Mouse (Mus musculus) brown adipose tissue, adult 24 weeks (tissue): Measurements from ENCODE around the gene Nob1. TPM values are rescaled to one million over a fixed set of nuclear protein-coding genes. Genes with fewer than 3 reads are reported as not detected.

Experiments used
- H3K27ac ChIP-seq: fragments of 200-500 bp; replicated peaks from 2 replicates; pipeline ENCODE4 v1.5.1; 2012; ENCODE audit warnings: low read depth, mild to moderate bottlenecking, low read length
- H3K4me1 ChIP-seq: fragments of 200-500 bp; 2 replicates; pipeline ENCODE4 v1.6.1; 2012; ENCODE audit warnings: low read length, mixed read lengths; ENCODE audit not compliant: control insufficient read depth, insufficient read depth, insufficient read length
- H3K4me3 ChIP-seq: fragments of 200-500 bp; 2 replicates; pipeline ENCODE4 v1.5.1; 2012; ENCODE audit warnings: low read depth, mild to moderate bottlenecking, low read length, moderate library complexity; ENCODE audit not compliant: insufficient read depth
- polyA plus RNA-seq: library from polyadenylated mRNA; stranded (reverse); fragments of >200 nt; gene quantifications from 2 replicates; pipeline ENCODE4 v1.2.4, GENCODE M21; 2012; ENCODE audit not compliant: missing spikeins, insufficient read depth, insufficient read length

Nob1 gene
- polyA plus RNA-seq = 11.1 and 13.4 TPM in 2 replicates

DNA sequence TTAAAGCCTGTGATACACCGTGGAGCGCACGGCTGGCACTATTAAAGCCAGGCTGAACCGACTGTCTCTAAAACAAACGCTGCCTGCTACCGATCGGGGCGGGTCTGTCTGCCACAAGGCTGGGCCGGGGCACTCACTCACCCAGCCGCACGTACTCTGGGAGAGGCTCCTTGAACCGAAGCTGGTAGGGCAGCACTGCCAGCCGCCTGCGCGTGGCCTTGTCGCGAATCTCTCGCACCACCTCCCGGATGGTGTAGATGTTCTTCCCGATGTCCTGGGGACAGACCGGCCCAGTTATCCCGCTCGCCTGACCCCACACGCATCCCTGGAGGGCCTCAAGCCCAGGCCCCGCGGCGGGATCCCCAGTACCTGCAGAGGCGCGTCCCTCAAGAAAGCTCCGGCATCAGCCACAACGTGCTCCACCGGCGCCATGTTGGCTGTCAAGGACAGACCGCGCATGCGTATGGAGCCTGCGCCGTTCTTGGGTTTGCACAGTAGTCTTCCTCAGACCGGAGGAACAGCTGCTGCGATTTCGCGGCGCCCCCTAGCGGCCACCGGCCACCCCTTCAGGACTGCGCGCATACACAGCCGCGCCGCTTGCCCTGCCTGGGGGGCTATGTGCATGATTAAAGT lies at the start of gene Nob1:
TSS of gene Nob1 (minus strand) at position 455 of the 633 bp plus-strand sequence.
- H3K27ac ChIP-seq = no peak within 1 kb of the TSS
- H3K4me3 ChIP-seq = peak within 1 kb of the TSS; percentile 90
- H3K4me1 ChIP-seq = no peaks in the 10 kb centered on the region

DNA sequence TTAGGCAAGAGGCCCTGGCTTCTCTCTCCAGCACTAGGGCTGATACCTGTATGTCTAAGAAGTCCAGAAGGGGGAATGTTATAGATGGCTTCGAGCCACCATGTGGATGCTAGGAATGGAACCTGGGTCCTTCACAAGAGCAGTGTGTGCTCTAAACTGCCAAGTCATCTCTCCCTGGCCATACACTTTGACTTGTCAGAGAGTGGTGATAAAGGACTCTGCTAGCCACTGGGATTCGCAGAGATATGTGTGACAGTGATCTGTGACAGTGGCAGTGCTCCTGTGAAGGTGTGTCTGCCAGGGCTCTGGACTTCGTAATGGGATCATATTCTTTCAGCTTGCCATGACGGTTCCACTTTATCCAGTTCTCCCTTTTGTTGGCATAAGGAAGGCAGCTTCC lies 48.5 kb upstream of the Nob1 start:
- H3K27ac ChIP-seq = no peak overlapping the region
- H3K4me3 ChIP-seq = no peak overlapping the region
- 0 out of 2 replicates have a peak, but pooled peaks cover 3% of the 10 kb centered on the region for H3K4me1 ChIP-seq

DNA sequence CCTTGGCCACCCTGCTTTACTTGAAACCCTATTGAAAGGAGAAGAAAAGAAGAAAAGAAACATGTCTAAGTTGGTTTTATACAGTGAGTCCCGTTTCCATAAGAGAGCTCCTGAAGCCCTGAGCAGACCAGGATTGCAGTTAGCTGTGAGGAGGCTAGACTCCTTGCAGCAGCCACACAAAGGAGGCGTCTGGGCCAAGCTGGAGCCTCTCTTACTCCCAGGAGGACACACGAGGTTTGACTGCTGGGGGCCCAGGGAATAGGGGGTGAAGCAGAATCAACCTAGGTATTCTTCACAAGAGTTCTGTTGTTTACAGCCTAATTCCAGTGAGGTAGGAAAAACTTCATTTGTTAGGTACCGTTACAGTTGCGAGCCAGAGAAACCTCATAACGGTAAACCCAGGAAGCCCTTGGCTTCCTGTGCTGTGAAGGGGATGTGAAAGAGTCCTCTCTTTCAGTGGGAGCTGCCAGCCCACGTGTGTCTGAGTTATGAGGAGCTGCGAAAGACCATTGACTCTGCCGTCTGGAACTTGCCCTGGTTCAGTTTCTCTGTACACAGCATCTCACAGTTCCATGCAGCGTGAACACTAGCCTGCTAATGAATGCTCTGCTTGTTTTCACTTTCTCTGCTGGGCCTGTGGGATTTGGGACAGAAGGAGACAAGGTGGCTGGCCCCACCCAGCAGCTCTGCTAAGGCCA lies 47.7 kb upstream of the Nob1 start:
- H3K27ac ChIP-seq = no peak overlapping the region
- H3K4me3 ChIP-seq = no peak overlapping the region
- 0 out of 2 replicates have a peak, but pooled peaks cover 3% of the 10 kb centered on the region for H3K4me1 ChIP-seq

DNA sequence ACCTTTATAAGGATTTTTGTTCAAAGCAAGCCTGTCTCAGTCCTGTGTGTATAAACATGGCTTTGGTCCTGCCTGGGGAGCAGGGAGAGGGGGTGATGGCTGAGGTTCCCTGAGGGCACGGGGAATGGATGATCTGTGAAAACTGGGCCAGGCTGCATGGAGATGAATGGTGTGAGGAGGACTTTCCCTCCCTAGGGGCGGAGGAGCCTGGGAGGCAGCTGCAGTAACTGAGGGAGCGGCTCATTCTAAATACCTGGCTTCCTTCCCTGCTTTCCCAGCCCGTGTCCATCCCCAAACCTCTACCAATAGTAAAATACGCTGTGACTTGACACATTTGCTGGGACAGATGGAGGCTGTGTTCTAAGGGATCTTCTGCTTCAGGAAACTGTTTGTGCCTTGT lies 45.5 kb upstream of the Nob1 start:
- no peak overlapping the region for H3K4me3 ChIP-seq
- no peak overlapping the region for H3K27ac ChIP-seq
- H3K4me1 ChIP-seq = 0 out of 2 replicates have a peak, but pooled peaks cover 3% of the 10 kb centered on the region

DNA sequence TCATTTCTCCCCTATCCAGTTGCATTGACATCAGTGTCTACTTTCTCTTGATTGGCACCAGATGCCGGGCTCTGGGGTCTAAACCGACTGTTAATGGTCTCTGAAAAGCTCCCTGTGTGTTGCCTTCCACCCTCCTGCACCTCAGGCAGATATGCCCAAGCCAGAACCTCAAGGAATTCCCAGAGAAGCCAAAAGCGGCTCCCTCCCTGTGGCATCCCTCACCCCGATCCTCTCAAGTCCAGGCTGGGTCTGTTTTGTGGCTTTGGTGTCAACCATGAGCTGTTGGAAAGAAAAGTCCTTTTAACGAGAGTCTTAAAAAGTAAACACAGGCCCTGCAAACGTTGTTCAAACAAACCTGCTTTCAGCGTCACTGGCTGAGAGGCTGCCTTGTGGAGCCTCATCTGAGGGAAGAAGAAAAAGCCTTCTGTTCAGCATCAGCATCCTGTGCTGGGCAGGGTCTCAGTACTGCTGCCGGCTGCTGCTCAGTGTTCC lies 44.0 kb upstream of the Nob1 start:
- Histone ChIP-seq H3K4me1 (0 out of 2 replicates have a peak, but pooled peaks cover 3% of the 10 kb centered on the region), H3K27ac (no peak overlapping the region), H3K4me3 (no peak overlapping the region)

DNA sequence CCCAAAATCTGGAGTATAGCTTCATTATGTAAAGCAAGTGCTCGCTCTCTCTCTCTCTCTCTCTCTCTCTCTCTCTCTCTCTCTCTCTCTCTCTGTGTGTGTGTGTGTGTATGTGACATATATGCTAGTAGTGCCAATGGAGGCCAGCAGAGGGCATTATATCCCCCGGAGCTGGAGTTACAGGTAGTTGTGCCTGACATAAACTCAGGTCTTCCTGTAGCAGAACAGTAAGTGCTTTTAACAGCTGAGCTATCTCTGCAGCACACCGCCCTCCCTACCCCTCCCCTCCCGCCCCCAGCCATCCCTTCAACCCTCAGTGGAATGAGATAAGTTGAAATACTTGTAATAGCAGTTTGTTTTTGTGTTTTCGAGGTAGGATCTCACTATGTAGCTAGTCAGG lies 41.8 kb upstream of the Nob1 start:
- H3K4me1 ChIP-seq = no peaks in the 10 kb centered on the region
- no peak overlapping the region for H3K4me3 ChIP-seq
- H3K27ac ChIP-seq = no peak overlapping the region

DNA sequence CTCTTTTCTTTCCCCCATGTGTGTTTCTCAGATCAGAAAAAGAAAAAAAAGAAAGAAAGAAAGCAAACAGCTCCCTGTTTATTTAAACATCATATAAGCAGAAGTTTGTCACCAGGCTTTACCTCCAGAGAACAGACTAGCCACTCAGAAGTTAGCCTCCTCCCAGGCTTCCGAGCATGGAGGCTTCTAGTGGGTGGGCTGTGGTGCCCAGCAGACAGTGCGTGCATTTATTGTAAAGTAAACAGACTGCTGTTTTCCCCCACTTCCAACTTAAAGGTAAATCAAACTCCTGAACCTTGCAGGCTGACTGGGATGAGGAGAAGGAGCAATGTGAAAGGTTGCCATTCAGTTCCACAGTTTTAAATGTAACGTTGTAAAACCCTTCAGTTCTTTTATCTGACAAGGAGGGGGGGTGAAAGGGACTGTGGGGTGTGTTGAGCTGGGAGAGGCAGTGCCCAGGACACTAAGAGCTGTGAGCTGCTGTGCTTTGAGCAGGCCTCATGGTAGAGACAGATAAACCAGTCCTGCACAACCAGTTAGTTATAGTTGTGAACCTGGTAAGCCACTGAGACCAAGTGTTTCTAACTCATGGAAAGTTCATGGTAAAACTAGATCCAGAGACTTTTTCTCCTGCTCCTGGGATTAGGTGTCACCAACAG lies 40.6 kb upstream of the Nob1 start:
- H3K4me3 ChIP-seq = no peak overlapping the region
- no peak overlapping the region for H3K27ac ChIP-seq
- H3K4me1 ChIP-seq = no peaks in the 10 kb centered on the region

DNA sequence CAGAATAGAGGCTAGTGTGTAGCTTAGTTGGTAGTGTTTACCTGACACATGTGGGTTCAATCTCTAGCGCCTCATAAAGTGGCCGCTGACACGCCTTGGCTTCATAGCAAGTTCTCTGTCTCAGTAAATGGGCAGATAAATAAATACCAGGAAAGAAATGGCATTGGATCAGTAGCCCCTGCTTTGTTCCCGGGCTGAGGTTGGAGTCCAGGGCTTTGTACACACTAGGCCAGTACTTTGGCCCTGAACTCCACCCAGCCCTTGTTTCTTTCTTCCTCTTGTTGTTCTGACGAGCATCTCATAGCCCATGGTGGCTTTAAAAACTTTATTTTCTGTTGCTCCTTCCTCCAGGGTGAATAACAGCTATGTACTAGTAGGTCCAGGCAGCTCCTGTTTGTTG lies 37.6 kb upstream of the Nob1 start:
- Histone ChIP-seq H3K4me1 (no peaks in the 10 kb centered on the region), H3K27ac (no peak overlapping the region), H3K4me3 (no peak overlapping the region)

DNA sequence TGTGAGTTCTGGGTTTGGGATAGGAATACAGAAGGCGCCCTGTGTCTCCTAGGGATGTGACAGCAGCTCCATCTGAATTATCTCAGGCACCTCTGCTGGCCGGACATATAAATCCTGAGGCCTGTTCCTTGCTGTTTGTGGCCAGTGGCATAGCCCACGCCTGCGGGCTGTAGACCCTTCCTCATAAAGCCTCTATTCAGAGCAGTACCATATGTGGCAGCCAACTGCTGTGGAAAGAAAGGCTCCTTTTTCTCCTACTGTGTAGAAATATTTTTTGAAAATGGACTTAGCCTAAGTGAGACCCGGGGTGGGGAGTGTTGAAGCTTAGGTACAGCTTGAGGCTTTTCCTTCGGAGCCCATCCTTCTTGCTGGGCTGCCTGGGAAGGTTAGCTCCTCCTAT lies 33.4 kb upstream of the Nob1 start:
- Histone ChIP-seq H3K4me3 (no peak overlapping the region), H3K4me1 (no peaks in the 10 kb centered on the region), H3K27ac (no peak overlapping the region)

DNA sequence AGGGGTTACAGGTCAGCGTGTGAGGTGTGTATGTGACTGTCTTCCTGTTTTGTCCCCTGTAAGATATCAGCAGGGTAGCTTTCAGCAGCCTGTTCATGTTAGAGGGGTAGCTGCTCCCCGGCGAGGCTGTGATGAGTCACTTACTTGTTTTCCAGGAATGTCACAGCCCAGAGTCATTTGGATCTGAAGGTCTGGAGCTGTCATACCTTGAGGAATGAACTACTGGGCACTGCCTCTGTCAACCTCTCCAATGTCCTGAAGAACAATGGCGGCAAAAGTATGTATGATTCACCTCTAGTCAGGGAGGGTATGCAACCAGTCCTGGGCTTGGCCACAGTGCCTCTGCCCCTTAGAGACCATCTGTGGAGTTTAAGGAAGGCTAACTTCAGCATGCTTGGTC lies 32.9 kb upstream of the Nob1 start:
- Histone ChIP-seq H3K4me1 (no peaks in the 10 kb centered on the region), H3K27ac (no peak overlapping the region), H3K4me3 (no peak overlapping the region)

DNA sequence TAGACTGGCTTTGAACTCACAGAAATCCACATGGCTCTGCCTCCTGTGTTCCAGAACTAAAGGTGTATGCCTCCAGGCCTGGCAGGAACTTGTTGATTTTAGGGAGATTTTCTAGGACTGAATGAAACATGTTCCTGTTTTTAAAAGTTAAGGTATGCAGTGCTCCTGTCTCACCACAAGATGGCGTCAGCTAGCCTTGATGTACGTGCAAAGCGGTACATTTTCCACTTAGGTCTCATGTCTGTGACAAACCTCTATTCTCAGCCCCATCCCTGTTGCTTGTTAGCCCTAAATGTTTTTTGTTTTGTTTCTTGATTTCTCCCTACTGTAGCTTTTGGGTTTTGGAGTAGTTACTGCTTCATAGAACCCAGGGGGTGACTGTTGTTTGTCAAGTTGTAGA lies 30.4 kb upstream of the Nob1 start:
- no peak overlapping the region for H3K27ac ChIP-seq
- no peaks in the 10 kb centered on the region for H3K4me1 ChIP-seq
- no peak overlapping the region for H3K4me3 ChIP-seq

DNA sequence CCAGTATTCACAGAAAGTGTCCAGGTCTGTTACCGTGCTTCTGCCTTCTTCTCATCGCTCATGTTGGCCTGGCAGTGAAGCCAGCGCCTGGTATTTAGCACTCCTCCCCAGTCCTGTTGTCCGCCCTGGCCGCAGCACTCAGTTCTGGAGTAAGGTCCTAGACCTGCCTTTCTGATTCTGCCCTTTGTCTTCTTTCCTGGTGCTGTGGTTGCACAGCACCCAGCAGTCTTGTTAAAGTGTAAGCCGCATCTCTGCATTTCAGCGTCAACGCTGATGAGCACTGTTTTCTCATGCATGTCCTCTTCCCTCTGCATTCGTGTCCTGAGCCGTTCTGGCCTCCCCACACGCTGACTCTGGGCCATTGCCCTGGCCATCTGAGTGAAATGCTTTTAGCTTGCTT lies 28.5 kb upstream of the Nob1 start:
- Histone ChIP-seq H3K4me1 (0 out of 2 replicates have a peak, but pooled peaks cover 4% of the 10 kb centered on the region), H3K4me3 (no peak overlapping the region), H3K27ac (no peak overlapping the region)

DNA sequence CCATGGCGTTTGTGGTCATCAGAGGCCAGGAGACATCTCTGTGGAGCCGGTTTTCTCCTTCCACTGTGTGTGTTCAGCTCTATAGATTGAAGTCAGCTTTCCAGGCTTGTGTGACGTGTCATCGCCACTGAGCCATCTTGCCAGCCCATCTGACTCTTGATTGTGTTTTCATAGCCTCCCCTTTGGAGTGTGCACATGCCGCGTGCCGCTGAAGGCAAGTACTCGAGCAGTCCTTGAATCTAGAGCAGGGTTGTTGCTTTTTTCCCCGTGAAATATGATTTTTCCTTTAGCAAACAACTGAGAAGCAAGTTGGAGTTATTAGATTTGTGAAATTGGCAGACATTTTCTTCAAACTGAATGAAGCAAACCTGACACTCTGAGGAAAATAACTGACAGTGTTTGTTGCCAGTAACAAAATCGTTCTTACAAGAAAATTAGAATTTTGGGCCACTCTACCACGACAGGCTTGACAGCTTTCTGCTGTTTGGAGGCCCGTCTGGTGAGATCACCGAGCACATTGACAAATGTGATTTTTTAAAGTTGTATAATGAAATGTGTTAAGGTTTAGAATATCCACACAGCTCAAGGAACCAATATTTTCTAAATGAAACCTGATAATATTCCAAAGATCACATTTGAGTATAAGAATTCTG lies 26.7 kb upstream of the Nob1 start:
- Histone ChIP-seq H3K4me3 (no peak overlapping the region), H3K27ac (no peak overlapping the region), H3K4me1 (0 out of 2 replicates have a peak, but pooled peaks cover 4% of the 10 kb centered on the region)

DNA sequence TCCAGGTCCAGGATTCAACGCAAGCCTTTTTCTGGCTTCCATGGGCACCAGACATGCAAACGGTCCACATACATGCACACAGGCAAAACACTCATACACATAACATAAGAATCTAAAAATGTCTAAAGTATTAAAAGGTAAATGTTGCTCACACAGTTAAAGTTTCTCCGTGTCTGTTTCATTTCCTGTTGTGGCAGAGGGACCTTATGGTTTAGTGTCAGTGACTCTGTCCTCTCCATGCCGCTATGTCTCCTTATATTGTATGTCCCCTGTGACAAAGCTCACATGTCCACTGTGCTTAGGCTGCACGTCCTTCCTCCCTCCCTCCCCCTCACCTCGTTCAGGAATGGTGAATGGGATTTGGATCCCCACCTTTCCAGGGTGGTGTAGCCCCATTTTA lies 24.8 kb upstream of the Nob1 start:
- H3K4me3 ChIP-seq = no peak overlapping the region
- H3K27ac ChIP-seq = no peak overlapping the region
- 0 out of 2 replicates have a peak, but pooled peaks cover 4% of the 10 kb centered on the region for H3K4me1 ChIP-seq

DNA sequence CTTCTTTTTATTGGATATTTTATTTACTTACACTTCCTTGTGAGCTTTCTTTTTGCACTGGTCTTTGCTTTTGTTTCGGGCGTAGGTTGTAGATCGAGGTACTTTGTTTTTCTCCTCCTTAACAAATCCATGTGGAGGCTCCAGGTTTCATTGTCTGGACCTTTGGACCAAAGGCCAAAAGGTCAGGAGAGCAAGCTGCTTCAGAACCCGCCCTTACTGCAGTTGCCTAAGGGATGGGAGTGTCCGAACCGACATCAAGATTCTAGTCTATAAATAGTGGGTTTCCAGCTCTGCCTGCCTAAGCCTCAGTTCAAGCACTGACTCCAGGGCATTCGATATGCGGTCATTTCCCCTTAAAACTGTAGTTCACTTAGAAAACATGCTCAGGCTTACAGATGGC lies 24.3 kb upstream of the Nob1 start:
- Histone ChIP-seq H3K4me1 (0 out of 2 replicates have a peak, but pooled peaks cover 4% of the 10 kb centered on the region), H3K27ac (no peak overlapping the region)

More for the DNA sequence above, 24.3 kb upstream of the Nob1 start:
- H3K4me3 ChIP-seq = no peak overlapping the region
